Mouse (Mus musculus): ENCODE data around the gene Gkn3. TPM values are rescaled to one million over a fixed set of nuclear protein-coding genes. Genes with fewer than 3 reads are reported as not detected.

The Gkn3 gene
- 1 to 10 TPM; 1.5 to 1.7 TPM for total RNA-seq (2021)

GRCm38 (mm10) chr6:87388877-87389276 is at the start of gene Gkn3:
Gkn3 (minus strand) TSS chr6:87388935.
- no peak for DNase-seq

- no peak for DNase-seq
Observed at GRCm38 (mm10) chr6:87436745-87437144, 48.0 kb upstream of the Gkn3 start.

- no peak for DNase-seq
Observed at GRCm38 (mm10) chr6:87435791-87436190, 47.1 kb upstream of the Gkn3 start.

DNA sequence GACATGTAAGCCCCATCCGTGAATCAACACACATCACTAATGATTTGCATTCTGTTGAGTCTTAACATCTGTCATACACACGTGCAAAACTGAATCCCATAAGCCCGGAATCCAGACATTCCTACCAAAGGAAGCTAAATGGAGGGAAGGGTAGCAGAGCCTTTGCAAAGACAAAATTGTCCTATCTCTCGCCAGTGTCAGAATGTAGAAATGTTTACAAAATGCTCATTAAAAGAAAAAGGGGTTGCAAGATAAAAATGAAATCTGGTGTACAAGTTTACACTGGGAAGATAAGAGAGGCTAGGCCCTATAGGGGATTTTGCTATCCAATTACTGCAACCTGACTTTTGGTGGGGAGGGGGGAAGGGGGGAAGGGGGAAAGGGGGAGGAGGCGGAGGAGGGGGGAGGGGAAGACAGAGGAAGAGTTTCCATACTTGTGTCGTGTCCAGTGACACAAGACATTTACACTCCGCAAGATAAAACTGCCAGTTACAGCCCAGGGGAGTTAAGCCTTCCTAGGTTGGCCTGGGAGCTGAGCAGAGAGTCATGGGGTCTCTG is 39.8 kb upstream of the Gkn3 start, which contains the start of gene Bmp10:
Bmp10 (plus strand) TSS at position 508 of the 558 bp plus-strand sequence.
- no peak for DNase-seq

- no peak for DNase-seq
Observed at GRCm38 (mm10) chr6:87427616-87428015, 38.9 kb upstream of the Gkn3 start.

DNA sequence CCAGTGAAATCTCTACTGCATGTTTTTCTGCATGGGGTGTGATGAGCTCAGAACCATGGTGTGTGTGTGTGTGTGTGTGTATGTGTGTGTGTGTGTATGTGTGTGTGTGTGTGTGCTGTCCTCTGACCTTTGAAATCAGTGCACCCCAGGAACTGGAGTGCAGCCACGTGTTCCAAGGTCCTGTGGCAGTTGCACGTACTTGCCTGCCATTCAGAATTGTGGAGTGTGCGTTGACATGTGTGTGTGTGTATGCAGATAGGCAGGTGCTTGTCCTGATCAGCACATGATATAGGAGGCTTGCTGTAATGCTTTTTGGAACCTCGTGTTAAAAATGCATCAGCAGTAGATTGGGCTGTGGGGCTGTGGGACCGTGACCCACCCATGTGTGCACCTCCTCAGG is 38.2 kb upstream of the Gkn3 start:
- no peak for DNase-seq

DNA sequence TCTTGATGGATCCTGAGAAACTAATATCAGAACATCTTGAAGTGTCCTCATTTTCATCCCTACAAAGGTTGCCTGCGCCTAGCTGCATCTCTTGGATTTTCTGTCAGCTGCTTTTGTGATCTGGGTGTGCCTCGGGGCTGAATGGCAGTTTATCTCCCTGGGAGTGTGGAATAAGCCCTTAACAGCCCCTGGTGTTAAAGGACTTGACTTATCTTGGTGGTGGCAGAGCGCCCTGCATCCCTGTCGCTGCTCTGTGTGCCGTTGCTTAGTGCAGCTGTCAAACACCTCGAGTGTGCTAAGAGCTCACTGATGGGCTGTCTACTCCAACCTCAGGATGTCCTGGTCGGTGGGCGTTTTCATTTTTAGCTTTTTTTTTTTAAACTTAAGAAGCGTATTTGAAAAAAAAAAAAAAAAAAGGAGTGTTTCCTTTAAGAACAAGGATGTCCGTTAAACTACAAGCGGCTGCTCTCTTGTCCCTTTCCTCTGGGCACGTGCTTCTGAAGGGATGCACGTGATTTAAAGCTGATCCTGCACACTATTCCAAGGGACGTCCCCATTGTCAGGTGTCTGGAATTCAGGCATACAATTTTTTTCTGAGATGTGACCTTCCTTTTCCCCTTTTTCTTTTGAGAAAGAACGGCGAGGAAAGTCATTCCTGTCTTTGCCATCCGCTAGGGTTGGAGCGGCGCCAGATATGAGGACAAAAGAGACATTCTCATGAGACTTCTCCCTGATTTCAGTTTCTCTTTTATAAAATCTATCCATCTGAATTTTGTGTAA is 35.5 kb upstream of the Gkn3 start:
- peak; percentile 58 for DNase-seq

DNA sequence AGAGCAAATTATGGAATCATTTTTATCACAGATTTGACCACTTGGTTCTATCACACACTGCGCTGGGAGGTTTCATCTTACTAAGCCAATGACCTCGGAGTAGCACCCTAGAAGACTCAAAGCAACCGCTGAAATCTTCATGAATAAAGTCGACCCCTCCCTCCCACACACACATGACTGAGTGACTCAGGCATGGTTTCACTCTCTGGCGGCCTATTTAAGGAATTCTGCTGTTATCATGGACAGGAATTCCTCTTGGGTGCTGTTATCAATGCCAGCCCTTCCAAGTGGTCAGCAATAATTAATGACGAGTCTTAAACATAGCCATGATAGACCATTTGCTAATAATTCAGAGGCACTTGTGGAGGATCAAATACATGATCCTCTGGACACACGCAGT is 33.6 kb upstream of the Gkn3 start:
- DNase-seq, result no peak

DNA sequence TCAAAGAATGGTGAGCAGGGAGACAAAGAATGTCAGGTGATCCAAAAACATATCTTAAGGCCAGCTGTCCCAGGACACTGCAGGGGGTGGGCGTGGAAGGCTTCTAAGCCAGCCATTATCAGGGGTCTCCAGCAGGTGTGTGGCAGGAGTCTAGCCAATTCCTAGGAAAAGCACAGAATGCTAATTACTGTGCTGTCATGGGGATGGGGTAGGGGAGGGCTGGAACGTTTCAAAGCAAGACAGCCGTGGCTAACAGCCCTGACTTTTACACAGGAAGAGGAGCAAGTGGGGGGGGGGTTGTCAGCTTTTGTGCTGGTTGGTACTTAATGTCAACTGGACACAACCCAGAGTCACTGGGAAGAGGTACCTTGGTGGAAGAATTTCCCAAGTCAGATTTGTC is 23.3 kb upstream of the Gkn3 start:
- no peak for DNase-seq

GRCm38 (mm10) chr6:87401456-87401855 is 12.7 kb upstream of the Gkn3 start:
- no peak for DNase-seq

- DNase-seq, result no peak
Observed at GRCm38 (mm10) chr6:87399886-87400566, 11.3 kb upstream of the Gkn3 start.

DNA sequence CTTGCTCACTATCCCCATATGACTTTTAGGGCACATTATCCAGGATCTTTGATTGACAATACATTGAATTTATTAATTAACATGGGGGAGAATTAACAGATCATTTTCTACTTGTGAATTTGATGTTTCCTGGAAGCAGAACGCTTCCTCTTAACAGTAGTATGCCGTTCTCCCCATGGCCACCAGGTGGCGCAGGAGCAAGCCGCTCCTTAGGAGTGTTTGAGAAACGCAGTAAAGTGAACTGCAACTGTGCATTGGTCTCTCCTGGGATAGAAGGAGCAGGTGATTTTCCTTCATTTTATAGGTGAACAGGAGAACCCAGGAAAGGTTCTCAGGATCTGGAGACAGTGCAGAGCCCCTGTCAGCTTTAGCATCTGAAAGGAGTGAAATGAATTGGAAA is 10.4 kb upstream of the Gkn3 start:
- peak; percentile 83 for DNase-seq

DNA sequence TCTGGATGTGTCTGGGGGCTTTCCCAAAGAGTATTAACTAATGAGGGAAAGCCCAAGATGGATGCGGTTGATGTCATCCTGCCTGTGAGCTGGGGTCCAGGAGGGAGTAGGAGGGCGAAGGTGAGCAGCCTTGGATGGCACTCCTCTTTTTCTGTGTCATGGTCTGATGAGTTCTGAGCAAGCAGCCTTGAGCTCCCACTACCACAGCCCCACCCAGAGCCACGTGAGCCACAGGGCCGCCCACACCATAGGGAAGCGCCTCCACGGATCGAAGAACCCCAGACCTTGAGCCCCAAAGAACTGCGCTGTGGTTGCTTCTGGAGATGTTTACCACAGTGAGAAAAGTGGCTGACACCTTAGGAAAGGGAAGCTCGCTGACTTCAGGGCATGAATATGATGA is 6.0 kb upstream of the Gkn3 start:
- no peak for DNase-seq

DNA sequence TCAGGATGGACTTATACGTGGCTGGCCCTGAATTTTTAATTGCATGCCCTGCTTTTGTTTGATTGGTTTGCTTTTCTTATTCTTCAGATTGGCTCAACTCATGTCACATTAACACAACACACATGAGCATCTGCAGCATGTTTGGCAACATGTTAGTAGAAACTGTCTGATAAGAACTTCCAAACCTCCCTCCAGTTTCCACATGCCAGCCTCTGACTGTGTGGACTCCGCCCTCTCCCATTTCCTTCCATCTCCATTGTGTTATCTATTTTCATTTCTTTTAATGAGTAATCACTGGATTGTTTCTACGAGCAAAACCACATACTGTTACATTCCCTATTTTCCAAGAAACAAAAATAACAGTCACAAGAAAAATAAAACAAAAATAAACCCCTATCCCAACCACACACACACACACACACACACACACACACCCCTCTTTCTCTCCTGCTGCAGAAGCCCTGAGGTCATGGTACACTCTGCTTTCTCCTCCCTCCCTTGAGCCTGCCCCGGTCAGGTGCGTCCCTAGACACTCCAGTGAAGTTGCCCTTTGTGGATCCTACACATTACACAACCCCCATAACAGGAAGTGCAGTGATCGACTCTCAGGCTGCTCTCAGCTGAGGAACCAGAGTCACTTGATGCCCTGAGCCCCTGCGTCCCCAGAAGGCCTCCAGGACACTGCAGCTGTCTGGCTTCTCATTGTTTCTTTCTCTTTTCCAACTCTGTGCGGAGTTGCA is 4.9 kb upstream of the Gkn3 start:
- DNase-seq, result no peak

DNA sequence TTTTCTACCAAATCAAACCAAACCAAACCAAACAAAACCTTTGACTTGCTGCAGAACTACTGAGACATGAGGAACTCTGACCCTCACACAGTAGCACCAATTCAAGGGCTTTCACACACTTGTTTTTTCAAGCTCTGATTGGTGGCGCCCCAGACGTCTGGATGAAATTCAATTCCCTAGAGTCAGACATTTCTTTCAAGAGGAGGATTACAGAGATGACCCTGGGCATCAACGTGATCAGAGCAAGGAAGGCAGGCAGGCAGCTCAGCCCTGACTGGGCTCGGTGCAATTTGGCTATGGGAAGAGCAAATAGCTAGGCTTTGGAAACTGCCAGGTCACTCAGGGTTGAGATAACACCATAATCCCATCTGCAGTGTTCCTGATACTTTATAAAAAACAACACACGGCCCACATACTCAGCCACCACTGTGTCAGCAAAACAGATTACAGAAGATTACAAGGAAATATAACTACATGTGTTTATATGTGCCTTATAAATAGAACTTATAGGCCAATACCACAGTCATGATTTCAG is 787 bp upstream of the Gkn3 start:
- no peak for DNase-seq

GRCm38 (mm10) chr6:87386681-87387080 is 2.1 kb downstream of the Gkn3 start:
- no peak for DNase-seq

- DNase-seq, result peak; percentile 79
Observed at GRCm38 (mm10) chr6:87386203-87386602, 2.5 kb downstream of the Gkn3 start.

DNA sequence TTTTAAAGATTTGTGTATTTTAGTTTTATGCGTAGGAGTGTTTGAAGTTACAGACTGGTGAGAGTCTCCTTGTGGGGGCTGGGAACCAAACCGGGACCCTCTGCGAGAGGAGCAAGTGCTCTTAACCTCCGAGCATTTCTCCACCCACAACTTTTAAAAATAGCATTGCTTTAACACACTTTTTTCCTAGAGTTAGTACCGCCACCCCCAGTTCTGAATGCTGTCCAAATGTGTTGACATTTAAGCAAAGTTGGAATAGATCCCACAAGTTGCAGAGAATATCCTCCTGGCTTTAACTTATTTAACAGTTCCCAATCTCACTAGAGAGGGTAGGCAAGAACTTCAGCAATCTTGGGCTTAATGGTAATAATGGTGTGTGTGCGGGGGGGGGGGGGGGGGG is 4.0 kb downstream of the Gkn3 start:
- no peak for DNase-seq

DNA sequence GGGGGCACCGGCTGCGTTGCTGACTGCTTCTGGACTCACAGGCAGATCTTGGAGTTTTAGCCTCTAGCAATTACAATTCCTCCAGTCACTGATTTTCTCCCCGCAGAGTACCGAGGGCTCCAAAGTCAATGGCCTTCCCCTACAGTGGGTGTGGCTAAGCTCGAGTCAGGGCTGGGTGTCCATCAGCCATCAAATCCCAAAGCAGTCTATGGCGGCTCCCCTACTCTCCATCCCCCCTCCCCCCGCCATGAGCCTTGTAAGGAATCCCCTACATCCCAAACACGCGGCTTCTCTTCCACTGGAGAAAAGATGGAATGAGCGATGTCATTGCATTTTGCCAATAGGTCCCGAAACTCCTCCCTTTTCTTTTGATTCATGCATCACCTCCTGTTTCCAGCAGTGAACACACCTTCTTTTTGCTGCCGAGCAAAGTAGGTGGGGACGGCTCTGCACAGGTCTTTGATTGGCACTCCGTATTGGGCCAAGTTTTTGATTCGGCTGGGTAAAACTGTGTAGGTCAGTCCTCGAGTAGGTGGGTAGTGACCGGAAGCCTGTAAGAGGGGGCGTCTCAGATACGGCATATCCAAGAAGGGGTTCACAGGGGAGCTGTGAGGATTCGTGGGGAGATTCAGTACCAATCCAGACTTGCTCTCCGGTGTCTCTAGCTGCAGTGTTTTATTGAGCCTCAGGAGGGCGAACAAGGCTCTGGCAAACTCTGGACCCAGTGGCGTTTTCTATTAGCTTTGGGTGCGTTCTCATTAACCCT is 4.6 kb downstream of the Gkn3 start:
- DNase-seq, result peak; percentile 18

- DNase-seq, result no peak
Observed at GRCm38 (mm10) chr6:87373057-87373456, 15.7 kb downstream of the Gkn3 start, which contains the start of gene Gkn2. Gkn2 (plus strand) TSS chr6:87373357.

GRCm38 (mm10) chr6:87369223-87369622 is 19.5 kb downstream of the Gkn3 start:
- no peak for DNase-seq

DNA sequence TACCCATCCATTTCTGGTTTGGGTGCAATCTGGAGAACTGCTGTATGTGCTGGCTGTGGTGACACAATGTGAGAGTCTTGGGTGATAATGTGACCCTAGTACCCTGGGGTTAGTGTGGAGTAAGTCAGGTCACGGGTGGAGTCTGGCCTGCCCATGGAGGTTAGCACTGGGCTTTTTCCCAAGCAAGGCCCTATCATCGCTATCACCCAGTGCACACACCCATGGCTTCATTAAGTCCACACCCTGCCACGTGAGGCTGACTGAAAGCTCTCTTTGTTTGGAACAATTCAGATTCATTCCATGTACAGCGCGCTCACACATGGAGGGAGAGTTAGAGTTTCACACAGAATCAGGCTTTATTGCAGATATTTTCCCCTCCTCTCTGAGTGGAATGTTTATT is 34.3 kb downstream of the Gkn3 start:
- no peak for DNase-seq
